Mouse (Mus musculus) natural killer cell, adult 2 months (primary cell): ENCODE data around the gene Card10.

Experiments used
- DNase-seq, 2 experiments: peaks; one replicate each; pipeline ENCODE4 v3.0.0; 2022; ENCODE audit warnings: low spot score in 2 of 2

Gene Card10

GRCm38 (mm10) chr15:78772856-78773255 is 30.0 kb downstream of the Card10 start:
- peak in 1 of 2 experiments; percentile 15 for DNase-seq

GRCm38 (mm10) chr15:78772368-78772763 is 30.5 kb downstream of the Card10 start:
- DNase-seq: peak; percentile 61 to 65

- DNase-seq: peak; percentile 54 to 64
Observed at GRCm38 (mm10) chr15:78771531-78772367, 31.1 kb downstream of the Card10 start.

GRCm38 (mm10) chr15:78770983-78771355 is 31.9 kb downstream of the Card10 start:
- DNase-seq: no peak

GRCm38 (mm10) chr15:78770234-78770982 is 32.4 kb downstream of the Card10 start:
- DNase-seq: no peak

GRCm38 (mm10) chr15:78769064-78769463 is 33.8 kb downstream of the Card10 start:
- no peak for DNase-seq

GRCm38 (mm10) chr15:78763704-78764103 is 39.1 kb downstream of the Card10 start:
- DNase-seq: no peak

GRCm38 (mm10) chr15:78763210-78763609 is 39.6 kb downstream of the Card10 start:
- DNase-seq: no peak

- DNase-seq: no peak
Observed at GRCm38 (mm10) chr15:78761112-78761511, 41.7 kb downstream of the Card10 start.

GRCm38 (mm10) chr15:78758132-78758531 is 44.7 kb downstream of the Card10 start:
- DNase-seq: no peak

- DNase-seq: no peak
Observed at GRCm38 (mm10) chr15:78755966-78756725, 46.7 kb downstream of the Card10 start.

GRCm38 (mm10) chr15:78755226-78755625 is 47.6 kb downstream of the Card10 start:
- no peak for DNase-seq

- no peak for DNase-seq
Observed at GRCm38 (mm10) chr15:78754144-78754543, 48.7 kb downstream of the Card10 start.

GRCm38 (mm10) chr15:78752991-78753390 is 49.9 kb downstream of the Card10 start:
- DNase-seq: no peak

GRCm38 (mm10) chr15:78750608-78751350 is 52.1 kb downstream of the Card10 start:
- no peak for DNase-seq

- no peak for DNase-seq
Observed at GRCm38 (mm10) chr15:78749855-78750254, 53.0 kb downstream of the Card10 start.

GRCm38 (mm10) chr15:78744206-78744605 is 58.6 kb downstream of the Card10 start:
- peak; percentile 64 to 78 for DNase-seq

- DNase-seq: no peak
Observed at GRCm38 (mm10) chr15:78742831-78743230, 60.0 kb downstream of the Card10 start.

GRCm38 (mm10) chr15:78740662-78741061 is 62.2 kb downstream of the Card10 start:
- no peak for DNase-seq

- DNase-seq: no peak
Observed at GRCm38 (mm10) chr15:78737146-78737545, 65.7 kb downstream of the Card10 start.

- DNase-seq: no peak
Observed at GRCm38 (mm10) chr15:78736681-78737100, 66.2 kb downstream of the Card10 start.
